Mouse (Mus musculus): Measurements from ENCODE around the gene Trim44.

GRCm38 (mm10) chr2:102287369-102287768 is 120.3 kb downstream of the Trim44 start:
- TF ChIP-seq CTCF (IDR thresholded peaks at IDR 0.05; ENCODE audit: low read depth, low read length) (no peak), GATA1 (IDR thresholded peaks at IDR 0.05; ENCODE audit: borderline replicate concordance, low read length) (no peak), TAL1 (conservative IDR thresholded peaks at IDR 0.05; ENCODE audit: low read depth, low read length) (no peak), POLR2AphosphoS5 (IDR thresholded peaks at IDR 0.05; ENCODE audit: insufficient replicate concordance, low read depth, low read length) (no peak)

Data from G1E (cell line).